Mouse (Mus musculus): Measurements from ENCODE around the gene Gm3646.

DNA sequence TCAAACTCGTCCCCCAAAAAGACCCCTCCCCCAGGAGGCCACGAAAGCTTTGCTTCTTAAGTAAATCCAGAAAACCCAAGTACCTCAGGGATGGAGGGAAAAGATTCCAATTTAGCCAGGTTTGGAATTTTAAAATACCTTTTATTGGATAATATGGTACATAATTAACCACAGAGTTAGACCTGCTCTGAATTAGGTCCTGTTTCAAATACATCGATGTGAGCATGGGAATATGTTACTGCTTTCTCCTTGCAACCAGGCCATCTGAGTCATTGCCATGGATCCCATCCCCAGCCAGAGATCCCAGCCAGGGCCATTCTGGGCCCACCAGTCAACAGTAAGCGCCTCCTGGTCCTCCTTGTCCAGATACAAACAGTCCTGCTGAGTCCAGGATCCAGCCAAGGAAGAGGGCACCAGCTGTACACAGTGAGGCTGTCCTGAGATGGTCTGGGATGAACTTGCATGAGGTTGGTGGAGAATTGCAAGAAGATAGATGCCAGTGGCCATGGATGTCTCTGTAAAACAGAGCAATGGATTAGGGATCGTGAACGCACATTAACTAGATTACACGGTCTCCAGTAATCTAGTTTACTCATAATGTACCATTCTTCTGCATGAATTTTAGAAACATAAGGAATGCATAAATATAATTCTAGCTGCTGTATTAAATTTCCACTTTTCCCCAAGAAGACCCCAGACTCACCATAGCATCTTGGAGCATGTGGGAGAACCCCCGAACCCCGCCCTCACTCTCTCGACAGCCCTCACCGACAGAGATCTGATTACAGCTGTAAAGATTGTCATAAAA is 25.9 kb upstream of the Gm3646 start:
- no peak for TF ChIP-seq CTCF (IDR thresholded peaks at IDR 0.05; ENCODE audit: low read depth)
- TF ChIP-seq EP300 (IDR thresholded peaks at IDR 0.05; ENCODE audit: low read depth) = no peak
